Mouse (Mus musculus) testis, adult 2 months (tissue): ENCODE measurements around the gene Galnt7. TPM values are rescaled to one million over a fixed set of nuclear protein-coding genes. Genes with fewer than 3 reads are reported as not detected.

Experiments
- H3K27ac ChIP-seq: fragments of 200-500 bp; 2 replicates; pipeline ENCODE4 v1.5.1; 2012; ENCODE audit warnings: low read depth, low read length; ENCODE audit not compliant: control insufficient read depth, insufficient read depth
- H3K27me3 ChIP-seq: fragments of 200-500 bp; 2 replicates; pipeline ENCODE4 v1.6.1; 2012; ENCODE audit warnings: mild to moderate bottlenecking, low read length, moderate library complexity; ENCODE audit not compliant: control insufficient read depth, insufficient read depth
- H3K36me3 ChIP-seq: fragments of 200-500 bp; 2 replicates; pipeline ENCODE4 v1.6.1; 2012; ENCODE audit warnings: mild to moderate bottlenecking, low read length; ENCODE audit not compliant: control insufficient read depth, insufficient read depth
- H3K4me1 ChIP-seq: fragments of 200-500 bp; 2 replicates; pipeline ENCODE4 v1.6.1; 2012; ENCODE audit warnings: low read length; ENCODE audit not compliant: control insufficient read depth, insufficient read depth
- H3K4me3 ChIP-seq: fragments of 200-500 bp; 2 replicates; pipeline ENCODE4 v1.5.1; 2012; ENCODE audit warnings: low read depth, mild to moderate bottlenecking, low read length, moderate library complexity, mixed read lengths; ENCODE audit not compliant: control insufficient read depth
- CTCF ChIP-seq: fragments of 200-500 bp; IDR thresholded peaks from 2 replicates; pipeline ENCODE4 v1.5.1; 2012; ENCODE audit warnings: low read depth, mild to moderate bottlenecking, inconsistent platforms, low read length, moderate library complexity; ENCODE audit not compliant: control insufficient read depth, insufficient read depth, insufficient replicate concordance
- POLR2A ChIP-seq: fragments of 200-500 bp; IDR thresholded peaks from 2 replicates; pipeline ENCODE4 v1.6.1; 2012; ENCODE audit warnings: low read depth, mild to moderate bottlenecking, inconsistent platforms, low read length, moderate library complexity; ENCODE audit not compliant: control insufficient read depth
- polyA plus RNA-seq: library from polyadenylated mRNA; depleted of rRNA; stranded (reverse); fragments of >200 nt; gene quantifications from 2 replicates; pipeline ENCODE4 v1.2.3, GENCODE M21; 2012

Galnt7 gene
- polyA plus RNA-seq, 1 experiment, result 4.9 TPM

DNA sequence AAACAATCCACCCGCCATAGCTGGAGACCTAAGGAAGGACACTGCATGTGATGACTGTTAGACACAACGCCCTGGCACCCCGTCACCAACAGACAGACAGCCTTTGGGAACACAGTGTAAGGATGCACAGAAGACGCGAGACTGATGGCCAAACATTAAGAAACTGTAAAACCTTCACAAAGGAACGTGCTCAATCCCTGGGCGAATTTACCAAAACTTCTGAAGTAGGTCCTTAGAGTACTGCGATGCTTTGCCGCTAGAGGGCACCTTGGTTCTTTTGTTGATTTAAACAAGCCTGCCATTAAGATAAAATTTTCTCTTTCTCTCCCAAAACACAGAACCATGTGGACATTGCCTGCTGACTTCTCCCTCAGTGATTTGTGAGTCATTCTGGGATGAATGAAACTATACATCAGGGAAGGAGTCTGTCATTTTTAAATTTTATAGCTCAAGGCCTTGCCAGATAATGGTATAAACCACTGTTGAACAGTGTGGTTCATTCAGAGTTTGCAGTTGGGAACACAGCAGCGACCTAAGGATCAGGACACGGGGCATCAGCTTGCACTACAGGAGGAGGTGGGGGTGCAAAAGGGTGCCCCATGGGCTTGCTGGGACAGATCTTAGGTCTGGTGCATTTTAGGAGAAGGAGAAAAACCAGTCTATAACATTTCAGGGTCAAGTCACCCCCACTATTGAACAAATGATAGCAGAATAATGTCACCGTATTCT lies 112.6 kb downstream of the Galnt7 start:
- no peaks in the 10 kb centered on the region for H3K27me3 ChIP-seq
- TF ChIP-seq CTCF (no peak; the same call in 1 of the 2 replicates), POLR2A (no peak)
- H3K4me3 ChIP-seq, result no peak overlapping the region
- H3K36me3 ChIP-seq, result no peaks in the 10 kb centered on the region
- H3K4me1 ChIP-seq, result no peaks in the 10 kb centered on the region
- no peak overlapping the region for H3K27ac ChIP-seq

DNA sequence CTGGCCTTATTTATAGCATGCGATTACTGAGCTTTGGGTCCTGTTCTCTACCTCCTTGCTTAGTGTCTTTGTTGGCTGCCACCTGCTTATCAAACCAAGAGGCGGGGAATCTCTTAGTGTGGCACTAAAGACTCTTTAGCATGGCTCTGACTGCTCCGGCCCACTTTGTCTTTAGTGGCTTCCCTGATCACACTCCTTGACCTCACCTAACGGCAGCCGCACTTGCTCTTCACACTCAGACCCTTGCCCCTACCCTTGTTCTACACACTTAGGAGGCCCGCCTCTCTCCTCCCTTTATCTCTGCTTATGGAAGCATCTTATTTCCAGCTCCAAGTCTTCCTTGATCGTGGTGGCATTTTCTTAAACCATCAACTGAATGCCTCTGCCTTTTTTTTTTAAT lies 114.2 kb downstream of the Galnt7 start:
- Histone ChIP-seq H3K27me3 (no peaks in the 10 kb centered on the region), H3K4me3 (no peak overlapping the region), H3K36me3 (no peaks in the 10 kb centered on the region), H3K4me1 (no peaks in the 10 kb centered on the region), H3K27ac (no peak overlapping the region)
- TF ChIP-seq CTCF (no peak), POLR2A (no peak)

- no peaks in the 10 kb centered on the region for H3K4me1 ChIP-seq
- no peak overlapping the region for H3K27ac ChIP-seq
- no peaks in the 10 kb centered on the region for H3K27me3 ChIP-seq
- no peaks in the 10 kb centered on the region for H3K36me3 ChIP-seq
- TF ChIP-seq CTCF (no peak), POLR2A (no peak)
- no peak overlapping the region for H3K4me3 ChIP-seq
Observed at GRCm38 (mm10) chr8:57536167-57536566, 116.7 kb downstream of the Galnt7 start.

- H3K4me1 ChIP-seq, result no peaks in the 10 kb centered on the region
- H3K4me3 ChIP-seq, result no peak overlapping the region
- no peaks in the 10 kb centered on the region for H3K36me3 ChIP-seq
- no peaks in the 10 kb centered on the region for H3K27me3 ChIP-seq
- H3K27ac ChIP-seq, result no peak overlapping the region
- TF ChIP-seq POLR2A, result no peak
- TF ChIP-seq CTCF, result no peak
Observed at GRCm38 (mm10) chr8:57534495-57534894, 118.3 kb downstream of the Galnt7 start.

DNA sequence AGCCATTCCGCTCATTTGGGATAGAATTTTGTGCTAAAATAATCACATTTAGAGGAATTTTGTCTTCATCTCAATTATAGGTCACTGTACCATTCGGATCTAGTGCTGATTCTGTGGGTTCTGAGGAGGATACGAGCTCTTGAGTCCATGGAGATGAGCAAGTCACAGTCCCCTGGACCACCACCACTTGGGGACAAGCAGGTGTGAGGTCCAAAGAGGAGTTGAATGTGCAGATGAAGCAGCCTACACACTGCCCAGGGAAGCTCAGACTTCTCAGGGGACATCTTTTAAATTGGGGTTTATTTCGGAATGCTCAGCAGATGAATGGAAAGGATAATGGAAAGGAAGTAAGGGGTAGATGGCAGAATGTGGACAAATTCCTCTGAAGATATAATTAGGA lies 119.7 kb downstream of the Galnt7 start:
- TF ChIP-seq POLR2A, result no peak
- TF ChIP-seq CTCF, result no peak
- H3K36me3 ChIP-seq, result no peaks in the 10 kb centered on the region
- no peak overlapping the region for H3K27ac ChIP-seq

GRCm38 (mm10) chr8:57532223-57532622 lies 120.6 kb downstream of the Galnt7 start:
- no peaks in the 10 kb centered on the region for H3K4me1 ChIP-seq
- no peak overlapping the region for H3K4me3 ChIP-seq
- TF ChIP-seq POLR2A, result no peak
- TF ChIP-seq CTCF, result no peak
- H3K27ac ChIP-seq, result no peak overlapping the region
- H3K27me3 ChIP-seq, result no peaks in the 10 kb centered on the region
- H3K36me3 ChIP-seq, result no peaks in the 10 kb centered on the region

More for the DNA sequence above, 119.7 kb downstream of the Galnt7 start:
- H3K4me1 ChIP-seq, result no peaks in the 10 kb centered on the region
- no peak overlapping the region for H3K4me3 ChIP-seq
- H3K27me3 ChIP-seq, result no peaks in the 10 kb centered on the region

DNA sequence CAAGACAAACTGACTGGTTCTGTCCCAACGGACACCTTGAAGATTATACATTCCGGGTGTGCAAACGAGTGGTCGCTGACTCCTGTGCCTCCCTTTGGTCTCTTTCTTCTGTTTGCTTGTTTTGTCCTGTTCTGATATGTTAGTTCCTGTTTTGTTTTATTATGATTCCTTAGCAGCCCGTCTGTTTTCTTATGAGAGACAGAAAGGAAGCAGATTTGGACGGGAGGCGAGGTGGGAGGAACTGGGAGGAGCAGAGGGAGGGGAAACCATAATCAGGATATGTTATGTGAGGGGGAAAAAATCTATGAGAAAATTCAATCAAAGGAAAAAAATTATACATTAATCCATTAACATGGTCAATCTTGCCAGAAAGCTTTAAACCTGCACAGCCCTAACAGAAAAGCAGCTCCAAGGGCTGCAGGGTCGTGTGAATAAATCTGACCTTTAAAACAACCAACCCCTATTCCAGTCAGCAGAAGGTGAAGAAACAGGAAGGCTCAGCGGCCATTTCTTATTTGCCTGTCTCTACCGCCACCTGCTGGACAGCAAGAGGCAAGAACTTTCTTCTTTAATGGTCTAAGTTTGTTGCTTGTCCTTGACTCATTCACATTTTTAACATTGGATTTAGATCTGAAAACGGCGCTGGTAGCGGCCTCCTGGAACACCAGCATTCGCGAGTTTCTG lies 122.0 kb downstream of the Galnt7 start:
- Histone ChIP-seq H3K27me3 (no peaks in the 10 kb centered on the region), H3K4me1 (no peaks in the 10 kb centered on the region), H3K36me3 (no peaks in the 10 kb centered on the region), H3K27ac (no peak overlapping the region; the same call in 1 of the 2 replicates), H3K4me3 (no peak overlapping the region)
- no peak for TF ChIP-seq POLR2A
- peak; percentile 34; the same call in 1 of the 2 replicates for TF ChIP-seq CTCF
